Mouse (Mus musculus): ENCODE results near the gene Ccdc189. TPM values are rescaled to one million over a fixed set of nuclear protein-coding genes. Genes with fewer than 3 reads are reported as not detected.

Gene Ccdc189
- polyA plus RNA-seq, 1 experiment from 2014 or later, result 12.2 TPM

DNA sequence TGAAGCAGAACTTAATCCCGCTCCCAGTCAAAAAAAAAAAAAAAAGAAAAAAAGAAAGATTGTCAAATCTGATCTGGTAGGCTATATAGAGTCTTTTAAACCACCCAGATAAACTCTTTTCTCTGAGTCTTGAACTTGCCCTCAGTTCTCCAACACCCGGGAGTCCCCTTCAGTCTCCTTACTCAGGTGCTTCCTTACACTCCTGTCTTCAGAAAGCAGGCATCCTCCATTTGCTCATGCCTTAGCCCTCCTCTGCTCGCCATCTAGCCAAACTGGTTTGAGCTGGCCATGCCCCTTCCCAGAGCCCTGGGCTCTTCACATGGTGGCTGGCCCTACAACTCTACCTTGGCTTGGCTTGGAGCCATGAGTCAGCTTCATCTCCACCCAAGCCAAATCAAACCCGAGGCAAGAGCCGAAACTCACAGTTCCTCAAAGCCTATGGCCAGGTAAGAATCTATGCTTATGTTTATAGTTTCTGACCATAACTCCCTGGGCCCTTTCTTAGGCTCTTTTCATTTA is 27.0 kb downstream of the Ccdc189 start, which contains the start of gene Tmem265:
Gene Tmem265 (plus strand): TSS at position 51 of the 519 bp plus-strand sequence.
- 96% methylated on average over 5 of the region's 5 CpGs for WGBS
- H3K9ac ChIP-seq (ENCODE audit: low read length), result no peak within 1 kb of the TSS
- no peak within 1 kb of the TSS for H3K4me3 ChIP-seq (ENCODE audit: low read depth, low read length)
- peaks cover 31% of the 10 kb centered on the region for H3K36me3 ChIP-seq (ENCODE audit: control insufficient read depth, insufficient read depth, low read length)
- no peaks in the 10 kb centered on the region for H3K9me3 ChIP-seq (ENCODE audit: control insufficient read depth, low read length)
- no peak within 1 kb of the TSS for H3K27ac ChIP-seq (ENCODE audit: low read depth, low read length)
- no peak for DNase-seq (ENCODE audit: low spot score)
- H3K4me2 ChIP-seq (ENCODE audit: low read depth), result no peak within 1 kb of the TSS
- no peaks in the 10 kb centered on the region for H3K27me3 ChIP-seq (ENCODE audit: control insufficient read depth, insufficient read depth, low read length)
- no peaks in the 10 kb centered on the region for H3K4me1 ChIP-seq (ENCODE audit: control insufficient read depth, insufficient read depth, low read length)
- no peak for ATAC-seq (ENCODE audit: insufficient read depth, low FRiP score, low TSS enrichment)

DNA sequence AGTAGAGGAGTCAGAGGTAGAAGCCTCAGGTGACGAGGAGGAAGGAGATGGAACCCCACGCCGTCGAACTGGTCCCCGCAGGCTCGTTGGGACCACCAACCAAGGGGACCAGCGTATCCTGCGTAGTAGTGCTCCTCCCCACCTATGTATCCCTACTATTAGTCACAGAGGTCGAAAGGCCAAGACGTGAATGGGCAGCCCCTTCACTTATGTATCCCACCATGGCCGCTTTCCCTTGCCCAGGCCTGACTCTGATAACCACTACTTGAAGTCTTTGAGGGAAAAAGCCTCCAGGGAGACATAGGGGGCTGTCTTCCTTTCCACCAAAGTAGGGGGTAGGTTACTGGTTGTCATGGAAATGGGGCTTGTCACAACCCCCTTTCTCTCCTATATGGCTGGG is 27.8 kb downstream of the Ccdc189 start:
- 94% methylated on average over 11 of the region's 11 CpGs for WGBS
- DNase-seq (ENCODE audit: low spot score) (no peak), ATAC-seq (ENCODE audit: insufficient read depth, low FRiP score, low TSS enrichment) (no peak)
- Histone ChIP-seq H3K27me3 (ENCODE audit: control insufficient read depth, insufficient read depth, low read length) (no peaks in the 10 kb centered on the region), H3K4me1 (ENCODE audit: control insufficient read depth, insufficient read depth, low read length) (no peaks in the 10 kb centered on the region), H3K9ac (ENCODE audit: low read length) (no peak overlapping the region), H3K27ac (ENCODE audit: low read depth, low read length) (no peak overlapping the region), H3K4me3 (ENCODE audit: low read depth, low read length) (no peak overlapping the region), H3K4me2 (ENCODE audit: low read depth) (no peak overlapping the region), H3K36me3 (ENCODE audit: control insufficient read depth, insufficient read depth, low read length) (peaks cover 33% of the 10 kb centered on the region), H3K9me3 (ENCODE audit: control insufficient read depth, low read length) (no peaks in the 10 kb centered on the region)

DNA sequence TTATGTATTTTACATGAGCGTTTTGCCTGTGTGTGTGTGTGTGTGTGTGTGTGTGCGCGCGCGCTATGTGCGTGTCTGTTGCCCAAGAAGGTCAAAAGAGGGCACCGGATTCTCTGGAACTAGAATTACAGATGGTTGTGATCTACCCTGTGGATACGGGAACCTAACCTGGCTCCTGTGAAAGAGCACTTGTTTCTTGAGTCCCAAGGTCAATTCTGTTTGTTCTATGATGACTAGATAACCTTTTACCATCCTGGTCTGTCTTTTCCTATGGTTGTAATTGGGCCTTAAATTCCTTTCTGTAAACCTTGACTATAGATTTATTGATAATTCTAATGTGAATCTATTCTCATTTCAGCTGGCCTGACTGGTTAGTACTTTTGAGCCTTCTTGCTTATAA is 36.8 kb downstream of the Ccdc189 start:
- H3K9me3 ChIP-seq (ENCODE audit: control insufficient read depth, low read length), result no peaks in the 10 kb centered on the region
- H3K27me3 ChIP-seq (ENCODE audit: control insufficient read depth, insufficient read depth, low read length), result no peaks in the 10 kb centered on the region
- no peak overlapping the region for H3K9ac ChIP-seq (ENCODE audit: low read length)
- H3K27ac ChIP-seq (ENCODE audit: low read depth, low read length), result no peak overlapping the region
- H3K36me3 ChIP-seq (ENCODE audit: control insufficient read depth, insufficient read depth, low read length), result peaks cover 23% of the 10 kb centered on the region
- H3K4me3 ChIP-seq (ENCODE audit: low read depth, low read length), result no peak overlapping the region
- WGBS, result 98% methylated on average over 8 of the region's 8 CpGs
- ATAC-seq (ENCODE audit: insufficient read depth, low FRiP score, low TSS enrichment), result no peak
- no peak for DNase-seq (ENCODE audit: low spot score)
- H3K4me1 ChIP-seq (ENCODE audit: control insufficient read depth, insufficient read depth, low read length), result no peaks in the 10 kb centered on the region
- no peak overlapping the region for H3K4me2 ChIP-seq (ENCODE audit: low read depth)

DNA sequence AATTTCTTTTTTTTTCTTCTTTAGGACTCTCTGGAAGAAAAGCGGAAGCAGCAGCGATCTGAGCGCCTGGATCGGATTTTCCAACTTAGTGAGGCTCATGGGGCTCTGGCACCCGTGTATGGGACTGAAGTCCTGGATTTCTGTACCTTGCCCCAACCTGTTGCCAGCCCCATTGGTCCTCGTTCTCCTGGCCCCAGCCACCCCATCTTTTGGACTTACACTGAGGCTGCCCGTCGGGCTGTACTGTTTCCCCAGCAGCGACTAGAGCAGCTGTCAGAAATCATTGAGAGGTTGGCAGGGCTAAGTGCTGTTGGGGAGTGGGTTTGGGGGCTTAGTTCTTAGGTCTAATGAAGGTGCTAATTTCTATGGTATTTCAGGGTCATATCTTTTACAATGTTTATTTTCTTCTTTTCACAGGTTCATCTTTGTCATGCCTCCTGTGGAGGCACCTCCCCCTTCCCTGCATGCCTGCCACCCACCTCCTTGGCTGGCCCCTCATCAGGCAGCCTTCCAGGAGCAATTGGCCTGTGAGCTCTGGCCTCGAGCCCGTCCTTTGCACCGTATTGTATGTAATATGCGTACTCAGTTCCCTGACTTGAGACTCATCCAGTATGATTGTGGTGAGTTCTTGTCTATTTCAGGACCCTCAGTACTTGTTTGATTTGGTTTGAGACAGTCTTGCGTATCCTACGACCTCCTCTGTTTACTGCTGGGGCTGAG is 39.1 kb downstream of the Ccdc189 start:
- Histone ChIP-seq H3K36me3 (ENCODE audit: control insufficient read depth, insufficient read depth, low read length) (peaks cover 22% of the 10 kb centered on the region), H3K9ac (ENCODE audit: low read length) (no peak overlapping the region), H3K9me3 (ENCODE audit: control insufficient read depth, low read length) (no peaks in the 10 kb centered on the region), H3K4me1 (ENCODE audit: control insufficient read depth, insufficient read depth, low read length) (no peaks in the 10 kb centered on the region), H3K4me2 (ENCODE audit: low read depth) (no peak overlapping the region), H3K27me3 (ENCODE audit: control insufficient read depth, insufficient read depth, low read length) (no peaks in the 10 kb centered on the region), H3K27ac (ENCODE audit: low read depth, low read length) (no peak overlapping the region), H3K4me3 (ENCODE audit: low read depth, low read length) (no peak overlapping the region)
- ATAC-seq (ENCODE audit: insufficient read depth, low FRiP score, low TSS enrichment) (no peak), DNase-seq (ENCODE audit: low spot score) (no peak)
- 84% methylated on average over 15 of the region's 15 CpGs for WGBS

DNA sequence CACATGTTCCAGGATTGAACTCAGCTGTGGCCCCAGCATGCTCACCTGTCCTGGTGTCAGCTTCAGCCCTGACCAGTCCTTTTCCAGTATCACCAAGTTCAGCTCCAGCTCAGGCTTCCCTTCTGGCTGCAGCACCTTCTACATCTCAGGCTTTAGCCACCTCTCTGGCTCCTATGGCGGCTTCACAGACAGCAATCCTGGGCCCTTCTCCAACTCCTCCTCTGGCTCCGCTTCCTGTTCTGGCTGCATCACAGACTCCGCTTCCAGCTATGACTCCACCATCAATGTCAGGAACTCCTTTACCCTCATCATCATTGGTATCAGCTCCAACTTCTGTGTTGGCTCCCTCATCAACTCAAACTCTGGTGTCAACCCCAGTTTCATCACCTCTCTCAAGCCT is 46.7 kb downstream of the Ccdc189 start:
- DNase-seq (ENCODE audit: low spot score), result no peak
- WGBS, result 99% methylated on average over 3 of the region's 3 CpGs
- H3K9ac ChIP-seq (ENCODE audit: low read length), result no peak overlapping the region
- ATAC-seq (ENCODE audit: insufficient read depth, low FRiP score, low TSS enrichment), result no peak
- H3K4me2 ChIP-seq (ENCODE audit: low read depth), result no peak overlapping the region
- no peak overlapping the region for H3K27ac ChIP-seq (ENCODE audit: low read depth, low read length)
- peaks cover 44% of the 10 kb centered on the region for H3K36me3 ChIP-seq (ENCODE audit: control insufficient read depth, insufficient read depth, low read length)
- no peaks in the 10 kb centered on the region for H3K9me3 ChIP-seq (ENCODE audit: control insufficient read depth, low read length)
- no peaks in the 10 kb centered on the region for H3K27me3 ChIP-seq (ENCODE audit: control insufficient read depth, insufficient read depth, low read length)
- no peaks in the 10 kb centered on the region for H3K4me1 ChIP-seq (ENCODE audit: control insufficient read depth, insufficient read depth, low read length)
- no peak overlapping the region for H3K4me3 ChIP-seq (ENCODE audit: low read depth, low read length)

Other genes with a start within 250 kb of the Ccdc189 start
- gene Zfp768, start 243.0 kb downstream of the Ccdc189 start, polyA plus RNA-seq (2014; fragmentation: Nextera tagmentation; extraction: Ambion mirVana), result 5.1 and 7.0 TPM in 2 replicates
- gene Zfp747, start 212.5 kb downstream of the Ccdc189 start, polyA plus RNA-seq (2014; fragmentation: Nextera tagmentation; extraction: Ambion mirVana), result 9.4 and 9.8 TPM in 2 replicates
- 6.5 and 8.9 TPM in 2 replicates for gene 9130019O22Rik, start 201.4 kb downstream of the Ccdc189 start, polyA plus RNA-seq (2014; fragmentation: Nextera tagmentation; extraction: Ambion mirVana)
- gene E430018J23Rik, start 195.0 kb downstream of the Ccdc189 start, polyA plus RNA-seq (2014; fragmentation: Nextera tagmentation; extraction: Ambion mirVana), result 7.1 and 8.1 TPM in 2 replicates
- gene Zfp764, start 181.8 kb downstream of the Ccdc189 start, polyA plus RNA-seq (2014; fragmentation: Nextera tagmentation; extraction: Ambion mirVana), result 7.5 and 7.6 TPM in 2 replicates
- gene Zfp688, start 166.5 kb downstream of the Ccdc189 start, polyA plus RNA-seq (2014; fragmentation: Nextera tagmentation; extraction: Ambion mirVana), result 31.6 and 33.9 TPM in 2 replicates
- 11.7 and 16.4 TPM in 2 replicates for gene Zfp689, start 139.4 kb downstream of the Ccdc189 start, polyA plus RNA-seq (2014; fragmentation: Nextera tagmentation; extraction: Ambion mirVana)
- gene Prr14, start 129.0 kb downstream of the Ccdc189 start, polyA plus RNA-seq (2014; fragmentation: Nextera tagmentation; extraction: Ambion mirVana), result 55.5 and 71.8 TPM in 2 replicates
- gene Fbrs, start 109.4 kb downstream of the Ccdc189 start, polyA plus RNA-seq (2014; fragmentation: Nextera tagmentation; extraction: Ambion mirVana), result 15.4 and 17.1 TPM in 2 replicates
- 58.3 and 66.0 TPM in 2 replicates for gene Srcap, start 76.6 kb downstream of the Ccdc189 start, polyA plus RNA-seq (2014; fragmentation: Nextera tagmentation; extraction: Ambion mirVana)
- 18.4 TPM in 2 replicates for gene Gm42715, start 69.0 kb downstream of the Ccdc189 start, polyA plus RNA-seq (2014; fragmentation: Nextera tagmentation; extraction: Ambion mirVana)
- gene Tmem265, start 27.2 kb downstream of the Ccdc189 start, polyA plus RNA-seq (2014; fragmentation: Nextera tagmentation; extraction: Ambion mirVana), result 6.9 and 9.2 TPM in 2 replicates
- 45.1 and 55.1 TPM in 2 replicates for gene Phkg2, start 15.3 kb downstream of the Ccdc189 start, polyA plus RNA-seq (2014; fragmentation: Nextera tagmentation; extraction: Ambion mirVana)
- gene Rnf40, start 172 bp upstream of the Ccdc189 start, polyA plus RNA-seq (2014; fragmentation: Nextera tagmentation; extraction: Ambion mirVana), result 45.3 and 50.9 TPM in 2 replicates
- 34.5 and 37.9 TPM in 2 replicates for gene Zfp629, start 27.2 kb upstream of the Ccdc189 start, polyA plus RNA-seq (2014; fragmentation: Nextera tagmentation; extraction: Ambion mirVana)
- gene Bcl7c, start 120.3 kb upstream of the Ccdc189 start, polyA plus RNA-seq (2014; fragmentation: Nextera tagmentation; extraction: Ambion mirVana), result 54.5 and 55.5 TPM in 2 replicates
- gene Ctf1, start 124.1 kb upstream of the Ccdc189 start, polyA plus RNA-seq (2014; fragmentation: Nextera tagmentation; extraction: Ambion mirVana), result 6.0 and 8.8 TPM in 2 replicates
- gene Ctf2, start 143.6 kb upstream of the Ccdc189 start, polyA plus RNA-seq (2014; fragmentation: Nextera tagmentation; extraction: Ambion mirVana), result 0.18 TPM in 1 of 2 replicates, not detected in the other
- 6.7 and 7.7 TPM in 2 replicates for gene Fbxl19, start 155.9 kb upstream of the Ccdc189 start, polyA plus RNA-seq (2014; fragmentation: Nextera tagmentation; extraction: Ambion mirVana)
- gene Orai3, start 181.2 kb upstream of the Ccdc189 start, polyA plus RNA-seq (2014; fragmentation: Nextera tagmentation; extraction: Ambion mirVana), result 5.5 and 6.5 TPM in 2 replicates
- 27.2 and 28.5 TPM in 2 replicates for gene Setd1a, start 188.1 kb upstream of the Ccdc189 start, polyA plus RNA-seq (2014; fragmentation: Nextera tagmentation; extraction: Ambion mirVana)
- not detected in 2 replicates for gene Gm49388, start 197.0 kb upstream of the Ccdc189 start, polyA plus RNA-seq (2014; fragmentation: Nextera tagmentation; extraction: Ambion mirVana)
- 7.1 and 8.3 TPM in 2 replicates for gene Hsd3b7, start 212.0 kb upstream of the Ccdc189 start, polyA plus RNA-seq (2014; fragmentation: Nextera tagmentation; extraction: Ambion mirVana)
- gene Stx4a, start 235.7 kb upstream of the Ccdc189 start, polyA plus RNA-seq (2014; fragmentation: Nextera tagmentation; extraction: Ambion mirVana), result 10.4 and 10.7 TPM in 2 replicates
- 7.8 and 8.1 TPM in 2 replicates for gene Stx1b, start 236.0 kb upstream of the Ccdc189 start, polyA plus RNA-seq (2014; fragmentation: Nextera tagmentation; extraction: Ambion mirVana)